Mouse (Mus musculus): Measurements from ENCODE around the gene Mon1a.

GRCm38 (mm10) chr9:107928169-107928568 lies 40.2 kb downstream of the Mon1a start, which contains the start of gene Actl11:
- no peak for TF ChIP-seq POLR2A (IDR thresholded peaks at IDR 0.05; ENCODE audit: borderline replicate concordance, low read depth, low read length)
- no peak for TF ChIP-seq CTCF (IDR thresholded peaks at IDR 0.05; ENCODE audit: low read depth, low read length)
